Mouse (Mus musculus): ENCODE data around the gene Dock1.

Dock1 gene

GRCm38 (mm10) chr7:134945925-134946716, 275.7 kb downstream of the Dock1 start:
- DNase-seq (ENCODE audit: low read depth, low spot score) = no peak

- no peak for DNase-seq (ENCODE audit: low read depth, low spot score)
Observed at GRCm38 (mm10) chr7:134959086-134959485, 288.6 kb downstream of the Dock1 start.

GRCm38 (mm10) chr7:134960871-134961270, 290.4 kb downstream of the Dock1 start:
- DNase-seq (ENCODE audit: low read depth, low spot score) = peak; percentile 46

GRCm38 (mm10) chr7:134961608-134962007, 291.2 kb downstream of the Dock1 start:
- no peak for DNase-seq (ENCODE audit: low read depth, low spot score)

- DNase-seq (ENCODE audit: low read depth, low spot score) = no peak
Observed at GRCm38 (mm10) chr7:134990244-134990643, 319.8 kb downstream of the Dock1 start.

- no peak for DNase-seq (ENCODE audit: low read depth, low spot score)
Observed at GRCm38 (mm10) chr7:134990911-134991310, 320.5 kb downstream of the Dock1 start.

GRCm38 (mm10) chr7:134994983-134995382, 324.5 kb downstream of the Dock1 start:
- DNase-seq (ENCODE audit: low read depth, low spot score) = no peak

- DNase-seq (ENCODE audit: low read depth, low spot score) = no peak
Observed at GRCm38 (mm10) chr7:135002216-135002615, 331.8 kb downstream of the Dock1 start.

GRCm38 (mm10) chr7:135002891-135003290, 332.4 kb downstream of the Dock1 start:
- DNase-seq (ENCODE audit: low read depth, low spot score) = peak; percentile 18

GRCm38 (mm10) chr7:135005964-135006560, 335.6 kb downstream of the Dock1 start:
- no peak for DNase-seq (ENCODE audit: low read depth, low spot score)

- no peak for DNase-seq (ENCODE audit: low read depth, low spot score)
Observed at GRCm38 (mm10) chr7:135008021-135008420, 337.6 kb downstream of the Dock1 start.

- DNase-seq (ENCODE audit: low read depth, low spot score) = no peak
Observed at GRCm38 (mm10) chr7:135010997-135011396, 340.5 kb downstream of the Dock1 start.

- DNase-seq (ENCODE audit: low read depth, low spot score) = no peak
Observed at GRCm38 (mm10) chr7:135017531-135017930, 347.1 kb downstream of the Dock1 start.

- no peak for DNase-seq (ENCODE audit: low read depth, low spot score)
Observed at GRCm38 (mm10) chr7:135020762-135021161, 350.3 kb downstream of the Dock1 start.

GRCm38 (mm10) chr7:135021544-135022100, 351.2 kb downstream of the Dock1 start:
- DNase-seq (ENCODE audit: low read depth, low spot score) = no peak

- no peak for DNase-seq (ENCODE audit: low read depth, low spot score)
Observed at GRCm38 (mm10) chr7:135024531-135024930, 354.1 kb downstream of the Dock1 start.

GRCm38 (mm10) chr7:135028716-135029115, 358.3 kb downstream of the Dock1 start:
- no peak for DNase-seq (ENCODE audit: low read depth, low spot score)

GRCm38 (mm10) chr7:135029136-135029535, 358.7 kb downstream of the Dock1 start:
- no peak for DNase-seq (ENCODE audit: low read depth, low spot score)

- no peak for DNase-seq (ENCODE audit: low read depth, low spot score)
Observed at GRCm38 (mm10) chr7:135031466-135031865, 361.0 kb downstream of the Dock1 start.

GRCm38 (mm10) chr7:135034811-135035210, 364.4 kb downstream of the Dock1 start:
- DNase-seq (ENCODE audit: low read depth, low spot score) = no peak

GRCm38 (mm10) chr7:135035651-135036050, 365.2 kb downstream of the Dock1 start:
- DNase-seq (ENCODE audit: low read depth, low spot score) = peak; percentile 13

GRCm38 (mm10) chr7:135038930-135039329, 368.5 kb downstream of the Dock1 start:
- DNase-seq (ENCODE audit: low read depth, low spot score) = no peak

Measured in CD4-positive, CD25-positive, alpha-beta regulatory T cell, adult 2 months (primary cell).